ENCODE assay signal across 8 mouse cellular contexts in the genomic region with DNA sequence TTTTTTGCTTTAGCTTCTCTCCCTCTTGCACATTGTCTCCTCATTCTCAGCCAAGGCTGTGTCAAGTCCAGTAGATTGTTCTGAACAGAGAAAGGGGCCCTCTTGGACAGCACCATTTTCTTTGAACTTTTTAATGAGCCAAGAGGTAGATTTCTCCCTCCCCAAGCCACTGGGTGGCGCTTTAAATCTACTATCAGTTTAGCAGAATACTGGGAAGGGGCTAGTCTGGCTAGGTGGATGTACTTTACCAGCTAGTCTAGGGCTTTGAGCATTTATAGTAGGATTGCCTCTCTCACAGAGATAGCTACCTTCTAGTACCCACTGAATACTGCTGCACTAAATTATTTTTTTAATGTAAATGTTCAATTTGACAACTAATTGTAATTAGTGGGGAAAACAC. TPM values are rescaled to one million over a fixed set of nuclear protein-coding genes. Genes with fewer than 3 reads are reported as not detected.
DNase-seq lines count a peak whose midpoint lies in the region; ATAC-seq and TF ChIP-seq lines count a peak whose summit lies in the region.
"Had no signal": no experiment of that assay in that cellular context is flagged by ENCODE, and none has a peak within 500 bp of the region (broad histone marks: within the 10 kb centered on the region; RNA-seq: fewer than 3 reads in every experiment).

No protein-coding gene starts in this region.

- H3K27me3 ChIP-seq in lung, embryonic 14.5 days (ENCODE audit: insufficient read depth, low read length): no peaks in the 10 kb centered on the region
- no peaks in the 10 kb centered on the region for H3K27me3 ChIP-seq in midbrain, postnatal 0 days (ENCODE audit: insufficient read depth, low read length)

- no peak overlapping the region for H3K9ac ChIP-seq in lung, embryonic 14.5 days
- no peak overlapping the region for H3K9ac ChIP-seq in midbrain, postnatal 0 days (replicated peaks; ENCODE audit: low read length, poor library complexity, severe bottlenecking)

- TF ChIP-seq CTCF in lung, embryonic 14.5 days (IDR thresholded peaks at IDR 0.05; ENCODE audit: low read depth): peak; percentile 49
- TF ChIP-seq CTCF in brain, embryonic 14.5 days (IDR thresholded peaks at IDR 0.05; ENCODE audit: borderline replicate concordance, extremely low read depth, insufficient read depth, insufficient read length): peak; percentile 59; the same call in 1 of the 2 replicates
- peak; percentile 79 for TF ChIP-seq CTCF in midbrain, postnatal 0 days (IDR thresholded peaks at IDR 0.05)

- ATAC-seq in lung, embryonic 14.5 days (ENCODE audit: insufficient read depth): no peak
- ATAC-seq in midbrain, postnatal 0 days (ENCODE audit: low FRiP score): peak; percentile 49; the same call in 1 of the 2 replicates
- no peak for ATAC-seq in monocyte, adult 5-6 weeks (replicated peaks; ENCODE audit: insufficient number of reproducible peaks, low FRiP score, low TSS enrichment, poor library complexity, severe bottlenecking)

- H3K4me3 ChIP-seq in lung, embryonic 14.5 days (ENCODE audit: low read depth, low read length): no peak overlapping the region
- no peak overlapping the region for H3K4me3 ChIP-seq in midbrain, postnatal 0 days (ENCODE audit: low read depth, low read length)
- H3K4me3 ChIP-seq: myocyte had no signal

- no peak overlapping the region for H3K4me2 ChIP-seq in lung, embryonic 14.5 days
- H3K4me2 ChIP-seq in midbrain, postnatal 0 days (ENCODE audit: low read depth, low read length, poor library complexity, severe bottlenecking): no peak overlapping the region

- no peak overlapping the region for H3K27ac ChIP-seq in lung, embryonic 14.5 days (ENCODE audit: low read depth)
- H3K27ac ChIP-seq in midbrain, postnatal 0 days (ENCODE audit: low read depth, low read length): no peak overlapping the region

- TF ChIP-seq POLR2A in brain, embryonic 14.5 days (IDR thresholded peaks at IDR 0.05; ENCODE audit: borderline replicate concordance, extremely low read depth, insufficient read depth, insufficient read length, poor library complexity, severe bottlenecking): no peak

- no peaks in the 10 kb centered on the region for H3K4me1 ChIP-seq in lung, embryonic 14.5 days (ENCODE audit: insufficient read depth)
- H3K4me1 ChIP-seq in midbrain, postnatal 0 days (ENCODE audit: insufficient read depth, low read length): peaks cover 2% of the 10 kb centered on the region; the same call in 1 of the 2 replicates

- no peaks in the 10 kb centered on the region for H3K36me3 ChIP-seq in lung, embryonic 14.5 days (ENCODE audit: insufficient read depth)
- H3K36me3 ChIP-seq in midbrain, postnatal 0 days (ENCODE audit: insufficient read depth, low read length): no peaks in the 10 kb centered on the region

- DNase-seq in lung, embryonic 14.5 days: peak; percentile 68
- no peak for DNase-seq in lung, postnatal 10 days
- DNase-seq in brain, embryonic 14.5 days (ENCODE audit: low read depth): peak; percentile 82
- peak; percentile 33 for DNase-seq in forelimb bud, embryonic 11.5 days (ENCODE audit: low read depth, low spot score)
- DNase-seq in midbrain, postnatal 0 days (ENCODE audit: low spot score): peak; percentile 82
- DNase-seq in liver: no peak

- H3K9me3 ChIP-seq in lung, embryonic 14.5 days (ENCODE audit: low read depth, low read length): no peaks in the 10 kb centered on the region
- H3K9me3 ChIP-seq in midbrain, postnatal 0 days (ENCODE audit: low read length): no peaks in the 10 kb centered on the region

- 3% methylated on average over 1 of the region's 1 CpGs for WGBS in lung, embryonic 14.5 days
- WGBS in midbrain, postnatal 0 days: 3% methylated on average over 1 of the region's 1 CpGs

RNA-seq across cellular contexts. Expression of gene Pde1b, which starts 20.3 kb away (rescaled TPM):
- 1.8 and 2.5 TPM in 2 replicates for polyA plus RNA-seq in lung, embryonic 14.5 days (2014; fragmentation: Nextera tagmentation; extraction: Ambion mirVana)
- 92.4 and 94.5 TPM in 2 replicates for polyA plus RNA-seq in brain, embryonic 14.5 days (2012; rRNA removed)
- 112 TPM in 2 replicates for total RNA-seq in midbrain, postnatal 0 days (2014; rRNA removed)
- polyA plus RNA-seq in midbrain, postnatal 0 days (2015; fragmentation: Nextera tagmentation; extraction: Ambion mirVana): 69.3 and 74.6 TPM in 2 replicates
- 28.6 to 54.5 TPM (median 38.7 TPM) in 3 replicates for total RNA-seq in monocyte, adult 5-6 weeks (2017)

RNA-seq across cellular contexts. Expression of gene Nckap1l, which starts 28.9 kb away (rescaled TPM):
- 2.6 and 2.8 TPM in 2 replicates for polyA plus RNA-seq in lung, embryonic 14.5 days (2014; fragmentation: Nextera tagmentation; extraction: Ambion mirVana)
- polyA plus RNA-seq in brain, embryonic 14.5 days (2012; rRNA removed): 1.6 and 2.2 TPM in 2 replicates
- total RNA-seq in midbrain, postnatal 0 days (2014; rRNA removed): 4.6 and 4.7 TPM in 2 replicates
- polyA plus RNA-seq in midbrain, postnatal 0 days (2015; fragmentation: Nextera tagmentation; extraction: Ambion mirVana): 2.0 and 2.4 TPM in 2 replicates
- total RNA-seq in monocyte, adult 5-6 weeks (2017): 272 to 295 TPM (median 278 TPM) in 3 replicates

RNA-seq across cellular contexts. Expression of gene Gtsf2, which starts 34.2 kb away (rescaled TPM):
- polyA plus RNA-seq in lung, embryonic 14.5 days (2014; fragmentation: Nextera tagmentation; extraction: Ambion mirVana): not detected in 2 replicates
- polyA plus RNA-seq in brain, embryonic 14.5 days (2012; rRNA removed): not detected in 2 replicates
- 0.44 TPM in 1 of 2 replicates, not detected in the other for total RNA-seq in midbrain, postnatal 0 days (2014; rRNA removed)
- polyA plus RNA-seq in midbrain, postnatal 0 days (2015; fragmentation: Nextera tagmentation; extraction: Ambion mirVana): not detected in 2 replicates
- 4.0 TPM in 1 of 3 replicates, not detected in the others for total RNA-seq in monocyte, adult 5-6 weeks (2017)
- polyA plus RNA-seq: myocyte had no signal

RNA-seq across cellular contexts. Expression of gene Gtsf1, which starts 52.2 kb away (rescaled TPM):
- polyA plus RNA-seq in lung, embryonic 14.5 days (2014; fragmentation: Nextera tagmentation; extraction: Ambion mirVana): not detected in 2 replicates
- polyA plus RNA-seq in brain, embryonic 14.5 days (2012; rRNA removed): not detected in 2 replicates
- total RNA-seq in midbrain, postnatal 0 days (2014; rRNA removed): not detected in 2 replicates
- 0.50 TPM in 1 of 2 replicates, not detected in the other for polyA plus RNA-seq in midbrain, postnatal 0 days (2015; fragmentation: Nextera tagmentation; extraction: Ambion mirVana)
- not detected in 3 replicates for total RNA-seq in monocyte, adult 5-6 weeks (2017)

RNA-seq across cellular contexts. Expression of gene Ppp1r1a, which starts 55.3 kb away (rescaled TPM):
- 6.3 and 6.9 TPM in 2 replicates for polyA plus RNA-seq in lung, embryonic 14.5 days (2014; fragmentation: Nextera tagmentation; extraction: Ambion mirVana)
- 63.5 and 68.4 TPM in 2 replicates for polyA plus RNA-seq in brain, embryonic 14.5 days (2012; rRNA removed)
- 111 and 156 TPM in 2 replicates for total RNA-seq in midbrain, postnatal 0 days (2014; rRNA removed)
- 230 TPM in 2 replicates for polyA plus RNA-seq in midbrain, postnatal 0 days (2015; fragmentation: Nextera tagmentation; extraction: Ambion mirVana)
- total RNA-seq in monocyte, adult 5-6 weeks (2017): not detected in 3 replicates
- polyA plus RNA-seq: myocyte had no signal

Comparison
In these comparisons a context has a peak if more than half of its experiments do, and no peak if none do; other contexts are left out.
1. DNase-seq: peak in lung, embryonic 14.5 days (single experiment), brain, embryonic 14.5 days (single experiment), forelimb bud, embryonic 11.5 days (single experiment) and midbrain, postnatal 0 days (single experiment); none in lung, postnatal 10 days (single experiment) and liver (single experiment).
2. RNA of gene Pde1b, which starts 20.3 kb away (polyA plus RNA-seq): 92.4 to 94.5 TPM in brain, embryonic 14.5 days and 69.3 to 74.6 TPM in midbrain, postnatal 0 days; 1.8 to 2.5 TPM in lung, embryonic 14.5 days; every median in the first group is over 10 times any median in the second.
3. Peak in every context shown above with its lines, with median percentiles within 50 percentile points of each other: CTCF ChIP-seq.